Mouse (Mus musculus) thymus, postnatal 0 days (tissue): ENCODE measurements at regions not wholly inside any gene's neighbourhood (a gene's known extent, or its start where the extent isn't known, plus 50 kb on each side); places are given as distances from the start of the nearest gene placed in this dataset.

Experiments used
- DNase-seq: peaks from one replicate; pipeline ENCODE4 v3.0.0-alpha.2; 2015; ENCODE audit warnings: low spot score

DNA sequence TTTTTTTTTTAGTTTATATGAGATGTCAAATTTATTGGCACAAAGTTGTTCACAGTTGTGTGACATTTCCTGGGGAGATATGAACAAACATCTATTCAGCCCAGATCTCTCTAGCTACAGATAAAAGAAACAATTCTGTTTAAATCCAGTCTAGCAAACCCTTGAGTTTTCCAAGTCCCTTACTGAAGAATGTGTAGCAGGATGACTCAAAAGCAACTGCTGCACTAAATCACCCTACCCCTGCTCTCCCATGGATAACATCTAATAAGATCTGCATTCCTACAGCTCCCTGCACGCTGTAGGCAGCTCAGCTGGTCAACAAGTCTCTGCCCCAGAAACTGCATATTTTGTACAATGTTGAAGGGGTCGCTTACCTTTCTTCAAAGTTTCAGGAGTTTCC is 1242.6 kb upstream of the Lrrc6 start:
- no peak for DNase-seq

DNA sequence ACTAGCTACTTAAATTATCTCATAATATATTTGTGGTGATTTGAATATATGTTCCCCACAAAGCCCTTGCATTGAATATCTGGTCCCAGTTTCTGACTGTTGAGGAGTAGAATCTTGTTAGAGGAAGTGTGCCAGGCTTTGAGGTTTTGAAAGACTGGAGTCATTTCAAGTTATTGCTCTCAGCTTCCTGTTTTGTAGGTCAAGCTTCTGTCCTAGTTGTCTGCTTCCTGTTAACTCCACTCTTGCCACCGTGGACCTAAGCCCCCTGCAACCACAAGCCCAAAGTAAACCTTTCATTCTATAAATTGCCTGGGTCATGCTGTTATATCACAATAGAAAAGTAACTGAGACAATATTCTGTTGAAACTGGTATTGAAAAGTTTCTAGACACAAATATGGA is 1232.3 kb upstream of the Lrrc6 start:
- no peak for DNase-seq

DNA sequence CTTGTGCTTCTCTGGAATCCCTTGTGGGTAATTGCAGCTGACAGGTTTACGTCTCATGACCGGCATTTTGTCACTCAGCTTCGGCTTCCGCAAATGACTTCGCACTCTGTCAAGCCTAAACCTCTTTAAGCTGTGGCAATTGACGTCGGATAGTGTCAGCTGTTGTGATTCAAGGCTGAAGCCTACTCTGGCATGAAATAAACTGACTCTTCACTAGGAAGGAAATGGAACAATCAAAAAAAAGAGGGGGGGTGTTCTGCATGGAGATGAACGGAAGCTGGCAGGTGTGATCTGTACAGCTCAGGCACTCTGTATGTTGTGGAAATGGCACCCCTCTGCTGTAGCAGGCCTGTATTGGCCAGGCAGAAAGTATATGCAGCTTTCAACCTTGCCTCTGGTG is 1228.8 kb upstream of the Lrrc6 start:
- no peak for DNase-seq

DNA sequence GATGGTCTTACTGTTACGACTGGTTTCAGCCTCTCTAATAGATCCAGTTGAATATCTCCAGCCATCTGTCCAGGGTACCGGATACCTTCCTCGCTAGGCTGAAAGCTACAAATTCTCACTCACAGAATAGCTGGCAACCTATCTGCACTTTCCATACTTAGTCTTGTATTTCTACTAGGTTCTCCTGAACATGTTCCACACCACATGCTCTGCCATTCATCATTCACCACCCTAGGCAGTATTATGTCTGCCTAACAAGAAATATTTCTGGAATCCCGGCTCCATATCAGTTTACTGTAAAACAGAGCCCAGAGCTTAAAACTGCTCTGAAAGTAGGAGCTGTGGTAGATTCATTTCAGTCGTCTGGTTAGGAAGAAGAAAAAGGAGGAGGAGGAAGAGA is 1224.5 kb upstream of the Lrrc6 start:
- no peak for DNase-seq

DNA sequence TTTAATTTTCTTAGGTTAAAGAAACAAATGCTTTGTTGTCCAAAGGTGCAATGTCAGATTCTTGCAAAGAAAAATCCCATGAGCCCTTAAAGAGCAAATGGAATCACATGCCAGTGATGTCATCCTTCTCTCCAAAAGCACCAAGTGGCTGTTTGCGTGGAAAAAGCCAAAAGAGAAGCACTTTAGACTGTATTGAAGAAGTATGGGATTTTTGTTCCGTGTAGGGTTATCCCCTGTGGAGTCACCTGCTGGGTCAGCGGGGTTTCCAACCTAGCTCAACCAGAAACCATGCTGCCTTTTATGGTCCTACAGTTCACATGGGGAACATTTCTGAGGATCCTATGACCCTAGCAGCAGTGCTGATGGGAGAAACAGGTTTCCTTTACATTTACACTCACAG is 1213.5 kb upstream of the Lrrc6 start:
- DNase-seq: no peak

DNA sequence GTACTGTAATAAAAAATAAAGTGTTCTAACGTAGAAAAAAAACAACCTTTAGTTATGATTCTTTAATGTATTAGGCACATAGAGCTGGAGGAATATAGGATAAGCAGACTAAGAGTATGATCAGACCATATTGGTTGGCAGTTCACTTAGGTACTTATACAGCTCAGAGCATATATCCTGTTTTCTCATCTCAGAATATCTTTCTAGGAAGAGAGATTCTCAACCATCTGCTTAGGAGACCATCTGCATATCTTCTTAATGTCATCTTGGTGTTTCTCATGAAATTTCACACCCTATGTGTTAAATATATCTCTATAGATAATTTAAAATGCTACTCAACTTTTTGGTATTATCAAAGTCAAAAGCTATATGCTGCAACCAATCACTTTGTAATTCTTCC is 1185.4 kb upstream of the Lrrc6 start:
- DNase-seq: no peak

DNA sequence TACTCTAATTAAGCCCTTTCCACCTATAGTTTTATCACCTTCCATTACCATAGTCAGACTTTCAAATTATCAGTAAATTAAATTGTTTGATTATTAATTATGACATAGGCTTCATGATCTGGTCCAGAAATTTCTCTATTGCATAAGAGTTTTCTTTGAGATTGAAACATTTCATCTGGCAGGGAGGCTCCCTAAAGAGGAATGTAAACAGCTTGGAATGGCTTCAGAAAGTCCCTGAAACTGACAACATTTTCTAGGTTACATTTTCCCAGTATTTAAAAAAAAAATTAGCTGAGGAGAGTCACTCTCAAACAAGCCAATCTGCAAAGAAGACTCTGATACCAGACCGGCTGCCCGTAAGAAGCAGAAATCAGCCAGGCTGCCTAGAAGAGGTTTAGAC is 1172.6 kb upstream of the Lrrc6 start:
- no peak for DNase-seq

DNA sequence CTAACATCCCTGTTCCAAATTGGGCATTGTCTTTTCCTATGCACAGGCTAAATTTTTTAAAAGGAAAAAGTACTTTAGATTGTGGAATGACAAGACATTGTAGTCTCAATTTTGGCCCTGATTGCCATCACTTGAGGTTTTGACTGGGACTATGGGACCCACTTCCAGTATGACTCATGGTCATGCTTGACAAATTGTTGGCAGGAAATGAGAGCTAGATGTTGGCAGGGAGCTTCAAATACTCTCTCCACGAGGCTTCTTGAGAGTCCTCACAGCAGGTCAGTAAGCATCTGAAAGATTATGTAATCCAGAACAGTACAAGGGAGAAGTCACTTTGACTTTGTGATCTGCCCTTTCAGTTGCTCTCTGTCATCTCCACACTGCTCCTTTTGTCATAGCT is 1135.4 kb upstream of the Lrrc6 start:
- no peak for DNase-seq

DNA sequence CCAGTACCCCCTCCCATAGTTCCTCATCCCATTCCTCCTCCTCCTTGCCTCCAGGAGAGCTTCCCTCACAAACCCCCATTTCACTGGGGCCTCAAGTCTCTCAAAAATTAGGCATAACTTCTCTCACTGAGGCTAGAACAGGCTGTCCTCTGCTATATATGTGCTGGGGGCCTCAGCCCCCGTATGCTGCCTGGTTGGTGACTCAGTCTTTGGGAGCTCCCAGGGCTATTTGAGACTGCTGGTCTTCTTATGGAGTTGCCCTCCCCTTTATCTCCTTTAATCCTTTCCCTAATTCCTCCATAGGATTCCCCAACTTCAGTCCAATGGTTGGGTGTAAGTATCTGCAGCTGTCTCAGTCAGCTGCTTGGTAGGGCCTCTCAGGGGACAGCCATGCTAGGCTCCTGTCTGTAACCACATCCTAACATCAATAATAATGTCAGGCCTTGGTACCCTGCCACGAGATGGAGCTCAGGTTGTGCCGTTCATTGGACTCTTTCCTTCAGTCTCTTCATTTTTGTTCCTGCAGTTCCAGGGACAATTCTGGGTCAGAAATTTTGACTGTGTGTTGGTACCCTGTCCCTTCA is 1126.1 kb upstream of the Lrrc6 start:
- no peak for DNase-seq

DNA sequence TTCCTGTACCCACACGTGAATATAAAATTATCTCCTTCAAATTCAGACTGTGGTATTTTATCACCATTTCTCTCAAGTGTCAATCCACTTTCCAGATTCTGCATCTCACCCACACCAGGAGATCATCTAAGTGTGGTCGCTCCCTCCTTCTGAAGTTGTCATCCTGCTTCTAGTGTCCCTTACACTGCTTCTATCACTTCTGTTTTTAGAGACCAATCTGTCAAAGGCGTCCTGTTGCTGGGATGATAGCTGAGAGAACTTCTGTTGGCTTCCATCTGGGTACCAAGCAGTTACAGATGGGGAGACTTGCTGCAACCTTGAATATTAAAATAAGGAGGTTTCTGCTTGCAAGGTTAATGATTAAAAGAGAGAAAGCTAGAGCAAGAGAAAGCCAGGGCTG is 1111.2 kb upstream of the Lrrc6 start:
- no peak for DNase-seq

DNA sequence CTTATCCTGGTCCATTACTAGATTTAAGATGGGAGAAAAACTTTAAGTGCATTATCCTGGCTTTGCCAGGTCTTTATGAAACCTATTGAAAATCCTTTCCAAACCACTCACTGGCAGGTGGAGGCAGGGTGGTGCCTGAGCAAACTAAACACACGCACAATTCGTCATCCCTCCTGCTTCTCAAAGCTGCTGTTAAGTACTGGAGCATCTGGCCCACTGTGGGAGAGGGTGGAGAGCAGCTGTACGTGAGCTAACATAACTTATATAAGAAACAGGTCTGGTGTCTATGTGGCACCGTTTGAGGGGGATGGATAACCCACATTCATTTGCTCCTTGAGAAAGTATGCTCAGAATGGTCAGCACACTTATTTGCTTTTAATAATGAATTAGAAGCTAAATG is 1097.7 kb upstream of the Lrrc6 start:
- no peak for DNase-seq

DNA sequence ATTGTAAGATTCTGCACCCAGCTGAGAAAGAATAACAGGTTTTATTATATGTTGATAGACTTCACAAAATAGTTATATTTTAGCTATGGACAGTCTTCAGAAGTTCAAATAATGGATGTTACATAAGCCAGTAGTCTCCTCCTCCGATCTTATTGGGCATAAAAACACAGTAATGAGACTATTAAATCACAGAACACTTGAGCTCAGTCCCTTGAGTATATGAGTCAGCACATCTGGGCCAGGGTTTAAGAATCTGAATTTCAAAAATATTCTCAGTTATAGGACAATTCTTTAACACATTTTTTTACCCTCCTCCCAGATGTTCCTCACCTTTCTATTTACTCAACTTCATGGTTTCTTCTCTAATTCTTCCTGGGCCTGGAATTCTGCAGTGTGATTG is 1075.9 kb upstream of the Lrrc6 start:
- DNase-seq: no peak

DNA sequence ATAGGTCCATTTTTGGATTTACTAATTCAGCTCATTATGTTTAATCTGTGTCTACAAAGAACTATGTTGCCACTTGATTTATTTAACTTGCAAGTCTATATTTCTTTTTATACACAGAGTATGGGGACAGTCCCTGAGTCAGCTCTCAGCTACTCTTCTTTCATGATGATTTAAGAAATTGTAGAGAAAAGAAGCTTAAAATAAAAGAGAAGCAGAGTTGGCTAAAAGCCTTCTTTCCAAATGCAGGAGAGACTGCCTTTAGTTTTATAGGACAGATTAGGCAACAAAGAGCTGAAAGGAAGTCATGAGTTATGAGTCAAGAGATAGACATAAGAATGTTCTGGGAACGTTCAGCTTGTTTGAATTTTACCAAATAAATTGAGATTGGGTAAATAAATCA is 1070.9 kb upstream of the Lrrc6 start:
- DNase-seq: no peak

DNA sequence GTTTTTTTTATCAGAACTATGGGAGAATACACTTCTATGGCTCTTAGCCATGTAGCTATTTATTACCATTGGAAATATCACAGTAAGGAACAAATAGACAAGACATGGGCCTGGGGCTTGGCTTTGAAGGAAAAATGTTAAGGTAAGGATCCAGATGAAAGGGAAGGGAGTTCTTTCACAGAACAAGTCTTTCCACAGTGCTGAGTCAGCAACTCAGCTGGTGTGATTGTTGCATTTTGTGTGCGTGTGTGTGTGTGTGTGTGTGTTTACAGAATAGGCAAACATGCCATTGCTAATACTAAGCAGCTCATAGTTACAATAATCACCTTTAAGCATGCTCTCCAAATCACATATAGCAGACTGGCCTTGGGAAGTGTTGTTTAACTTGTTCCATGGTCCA is 1056.6 kb upstream of the Lrrc6 start:
- DNase-seq: no peak

DNA sequence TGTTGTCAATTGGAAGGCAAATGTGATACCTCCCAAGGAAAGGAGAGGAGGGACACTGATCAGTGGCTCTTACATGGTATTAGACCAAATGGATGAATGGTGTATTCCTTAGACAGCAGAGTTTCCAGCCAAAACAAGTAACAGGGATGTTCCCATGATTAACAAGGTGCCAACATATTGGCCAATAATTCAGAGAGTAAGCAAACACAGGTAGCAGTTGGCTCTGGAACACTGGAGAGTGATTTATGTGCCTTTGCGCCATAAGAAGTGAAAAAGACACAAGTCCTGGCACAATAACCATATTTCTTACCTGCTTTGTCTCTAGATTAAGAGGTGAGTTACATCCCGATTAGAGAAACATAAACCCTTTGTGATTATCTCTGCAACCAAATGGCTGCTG is 1051.2 kb upstream of the Lrrc6 start:
- no peak for DNase-seq

DNA sequence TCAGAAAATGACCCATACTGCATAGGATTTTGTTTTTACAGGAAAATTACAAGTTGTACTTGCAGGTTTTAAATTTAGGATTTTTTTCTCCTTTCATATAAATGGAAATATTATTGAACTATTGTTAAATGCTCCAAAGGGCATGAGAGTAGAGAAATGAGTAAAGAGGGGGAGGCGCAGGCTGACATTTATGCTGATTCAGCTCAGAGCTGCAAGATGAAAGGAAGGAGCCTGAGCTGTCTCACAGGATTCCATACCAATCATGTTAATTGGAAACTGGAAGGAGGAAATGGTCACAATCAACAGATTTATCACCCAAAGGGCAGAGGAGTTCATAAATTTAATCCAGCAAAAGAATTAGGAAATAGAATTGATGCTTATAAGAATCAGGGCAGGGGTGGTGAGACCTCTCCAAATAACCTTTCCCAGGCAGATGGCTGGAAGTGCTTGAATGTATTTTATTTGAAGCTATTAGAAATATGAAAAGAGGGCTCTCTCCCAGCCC is 1046.2 kb upstream of the Lrrc6 start:
- no peak for DNase-seq

DNA sequence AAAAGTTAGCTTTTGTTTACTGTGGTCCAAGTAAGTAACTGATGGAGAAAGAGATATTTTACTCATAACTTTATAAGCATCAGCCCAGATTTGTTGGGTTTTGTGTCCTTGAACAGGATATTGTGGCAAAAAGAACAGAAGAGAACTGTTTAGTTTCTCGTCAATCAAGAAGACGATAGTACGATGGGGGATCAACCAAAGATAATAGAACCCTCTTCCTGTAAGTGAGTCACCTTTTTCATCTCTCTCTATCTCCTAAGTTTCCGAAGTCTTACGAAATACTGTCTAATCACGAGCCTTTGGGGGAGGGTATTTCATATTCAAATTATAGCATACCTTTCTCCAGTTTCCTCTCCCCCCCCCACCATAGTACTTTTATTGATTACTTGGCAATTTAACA is 1045.0 kb upstream of the Lrrc6 start:
- no peak for DNase-seq

DNA sequence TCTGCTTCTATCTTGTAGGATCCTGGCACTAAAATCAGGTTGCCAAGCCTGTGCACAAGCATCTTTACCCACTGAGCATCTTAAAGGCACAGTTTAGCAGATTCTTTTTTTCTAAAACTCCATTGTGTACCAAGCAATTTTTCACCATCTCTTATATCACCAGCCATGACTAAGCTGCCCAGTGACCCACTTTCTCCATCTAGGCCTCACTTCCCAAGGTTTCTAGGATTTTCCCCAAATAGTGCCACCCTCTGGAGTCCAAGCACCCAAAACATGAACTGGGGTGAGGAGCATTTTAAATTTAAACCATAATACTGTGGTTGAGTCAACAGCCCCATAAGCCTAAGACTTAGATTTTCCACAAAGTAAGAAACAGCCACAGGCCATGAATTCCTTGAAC is 1013.0 kb upstream of the Lrrc6 start:
- DNase-seq: no peak

DNA sequence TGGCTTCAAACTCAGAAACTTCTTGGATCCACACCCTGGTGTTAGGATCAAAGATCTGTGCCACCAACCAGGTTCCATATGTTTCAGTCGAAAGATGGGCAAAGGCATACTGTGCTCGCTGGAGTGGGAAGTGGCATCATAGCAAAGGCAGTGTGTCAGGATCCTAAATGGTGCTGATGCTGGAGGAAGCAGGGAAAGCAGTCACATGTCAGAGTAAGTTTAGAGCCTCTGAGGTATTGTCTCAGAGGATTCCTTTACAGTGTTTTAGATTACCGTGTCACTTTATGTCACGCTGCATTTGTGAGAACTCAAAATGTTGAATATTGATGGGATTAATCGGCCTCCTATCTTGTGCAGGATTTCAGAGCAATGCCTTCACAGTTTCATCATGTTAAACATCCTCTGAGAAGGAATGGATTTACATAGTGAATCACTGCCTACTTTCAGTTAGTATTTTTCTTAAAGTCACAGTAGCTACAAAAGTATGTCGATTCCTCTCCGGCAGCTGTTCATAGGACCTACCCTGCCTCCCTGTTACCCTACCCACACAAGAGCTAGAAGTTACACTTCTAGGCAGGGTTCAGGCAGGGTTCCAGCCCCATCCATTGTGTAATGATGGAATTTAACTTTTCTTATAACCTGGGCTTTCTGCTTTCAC is 994.4 kb upstream of the Lrrc6 start:
- DNase-seq: no peak

DNA sequence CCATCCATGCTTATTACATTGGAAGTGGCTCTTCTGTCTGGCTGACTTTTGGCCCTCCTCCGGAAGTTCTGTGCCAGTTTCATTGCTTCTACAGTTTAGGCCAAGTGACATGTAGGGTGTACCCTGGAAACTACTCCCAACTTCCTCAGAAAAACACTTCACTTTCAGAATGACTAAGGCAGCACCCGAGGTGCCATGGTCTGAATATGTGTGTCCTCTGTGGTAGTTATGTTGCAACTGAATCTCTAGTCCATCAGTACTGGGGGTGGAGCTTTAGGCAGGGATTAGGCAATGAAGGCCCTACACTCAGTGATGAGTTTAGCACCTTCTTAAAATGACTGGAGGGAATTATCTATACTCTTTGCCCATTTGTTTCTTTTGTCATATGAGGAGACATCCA is 981.0 kb upstream of the Lrrc6 start:
- DNase-seq: no peak

DNA sequence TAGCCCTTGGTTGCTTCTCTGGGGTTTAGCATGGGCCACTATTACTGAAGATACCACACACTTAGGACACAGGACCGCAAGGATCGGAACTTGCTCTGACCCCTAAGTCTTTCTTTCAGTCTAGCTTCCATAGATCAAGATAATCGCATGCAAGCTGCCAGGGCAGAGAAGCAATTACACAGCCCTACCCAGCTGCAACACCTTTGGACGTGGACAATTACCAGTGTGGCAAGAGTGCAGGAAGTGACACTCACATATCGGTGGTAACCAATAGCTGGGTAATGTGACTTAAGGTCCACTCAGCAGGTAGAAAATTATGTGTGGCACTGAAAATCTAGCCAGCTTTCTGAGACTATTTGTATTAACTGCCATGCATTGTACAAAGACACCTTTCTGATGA is 973.6 kb upstream of the Lrrc6 start:
- DNase-seq: no peak

DNA sequence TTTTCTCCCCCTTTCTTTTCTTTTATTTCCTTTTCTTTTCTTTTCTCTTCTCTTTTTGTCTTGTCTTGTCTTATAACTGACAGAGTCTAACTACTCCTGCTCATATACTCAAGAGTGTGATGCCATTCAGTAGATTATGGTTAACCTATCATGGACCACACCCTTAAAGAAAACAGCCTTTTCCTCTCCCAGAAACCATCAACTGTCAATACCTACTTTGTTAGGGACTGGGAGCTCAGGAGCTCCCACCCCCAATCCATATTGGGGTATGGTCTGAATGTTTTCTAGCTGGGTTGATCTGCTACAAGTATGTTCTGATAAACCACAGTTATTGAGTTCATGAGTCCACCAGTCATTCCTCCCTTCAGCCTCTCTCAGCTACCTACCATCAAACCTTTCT is 972.3 kb upstream of the Lrrc6 start:
- DNase-seq: no peak

DNA sequence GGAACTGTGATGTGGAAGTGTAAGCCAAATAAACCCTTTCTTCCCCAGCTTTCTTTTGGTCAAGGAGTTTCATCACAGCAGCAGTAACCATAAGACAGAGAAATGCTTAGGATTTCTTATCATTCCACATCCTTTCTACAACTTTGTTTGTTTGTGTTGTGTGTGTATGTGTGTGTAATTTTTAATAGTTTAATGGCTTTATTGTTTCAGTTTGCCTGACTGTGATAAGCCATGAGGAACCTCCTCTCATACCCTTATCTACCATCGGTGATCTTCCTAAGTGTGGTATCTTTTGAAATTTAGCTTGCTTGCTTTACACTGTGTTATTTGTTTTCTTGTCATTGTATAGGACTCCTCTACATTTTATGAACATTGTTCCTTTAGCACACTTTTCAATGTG is 970.6 kb upstream of the Lrrc6 start:
- no peak for DNase-seq

DNA sequence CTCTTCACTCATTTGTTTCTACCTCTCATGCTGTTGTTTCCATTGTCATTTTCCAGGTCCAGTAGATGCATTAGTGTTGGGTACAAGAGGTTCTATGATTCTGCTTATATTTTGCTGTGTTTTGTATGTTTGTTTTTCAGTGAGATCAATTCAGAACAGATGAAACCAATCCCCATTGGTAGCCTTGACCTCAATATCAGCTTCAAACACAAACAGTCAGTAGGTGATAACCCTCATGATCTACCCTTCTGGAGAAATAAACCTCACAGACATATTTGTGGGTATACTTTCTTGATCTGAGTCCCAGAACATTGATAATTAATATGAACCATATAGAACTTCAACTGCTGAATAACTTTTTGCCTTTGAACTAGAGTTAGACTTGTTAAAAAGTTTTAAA is 969.3 kb upstream of the Lrrc6 start:
- DNase-seq: no peak
